28 mouse cellular contexts compared by ENCODE assay signal in the genomic region with DNA sequence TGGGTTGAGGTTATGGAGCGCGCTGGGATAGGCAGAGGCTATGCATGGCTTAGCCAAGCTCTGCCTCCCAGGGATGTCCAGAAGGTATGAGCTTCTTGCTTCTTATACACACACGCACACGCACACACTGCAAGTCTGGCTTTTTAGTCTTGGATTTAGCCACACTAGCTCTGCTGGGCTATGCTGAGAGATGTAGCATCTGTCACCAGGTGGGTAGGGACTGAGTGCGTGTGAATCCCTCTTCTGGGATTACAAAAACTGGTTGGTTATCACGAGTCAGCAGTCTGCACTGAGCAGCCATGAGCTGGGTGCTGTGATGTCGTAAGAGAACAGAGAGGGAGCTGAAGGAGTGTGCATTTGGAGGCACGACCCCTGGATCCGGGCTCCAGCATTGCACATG. TPM values are rescaled to one million over a fixed set of nuclear protein-coding genes. Genes with fewer than 3 reads are reported as not detected.
DNase-seq lines count a peak whose midpoint lies in the region; ATAC-seq lines count a peak whose summit lies in the region.
"Had no signal": no experiment of that assay in that cellular context is flagged by ENCODE, and none has a peak within 500 bp of the region (broad histone marks: within the 10 kb centered on the region; RNA-seq: fewer than 3 reads in every experiment).

No protein-coding gene starts in this region.

- ATAC-seq in frontal cortex, adult (ENCODE audit: low TSS enrichment) = peak; percentile 60
- ATAC-seq: forebrain, embryonic 14.5 days; forebrain, postnatal 0 days; intestine, postnatal 0 days; Patski had no signal

- peaks cover 9% of the 10 kb centered on the region; the same call in 1 of the 2 replicates for H3K27me3 ChIP-seq in limb, embryonic 10.5 days (ENCODE audit: low read depth, poor library complexity, severe bottlenecking)
- H3K27me3 ChIP-seq: CH12.LX; embryonic facial prominence, embryonic 15.5 days; heart, embryonic 15.5 days; hindbrain, embryonic 15.5 days; Patski had no signal

- 89% methylated on average over 9 of the region's 9 CpGs for WGBS in limb, embryonic 10.5 days

- 0 out of 2 replicates have a peak overlapping the region, but pooled peaks have one; percentile 1 for H3K27ac ChIP-seq in limb, embryonic 10.5 days
- H3K27ac ChIP-seq: embryonic facial prominence, embryonic 15.5 days; heart, embryonic 15.5 days; hindbrain, embryonic 15.5 days had no signal

- H3K4me3 ChIP-seq in limb, embryonic 10.5 days = no peak overlapping the region
- H3K4me3 ChIP-seq: embryonic facial prominence, embryonic 15.5 days; heart, embryonic 12.5 days; heart, embryonic 15.5 days; hindbrain, embryonic 15.5 days had no signal

- H3K4me1 ChIP-seq in limb, embryonic 10.5 days = peaks cover 31% of the 10 kb centered on the region
- H3K4me1 ChIP-seq: heart, embryonic 15.5 days had no signal

- DNase-seq in cerebellum, adult 9-10 months = peak; percentile 26
- no peak for DNase-seq in cerebellum, adult 11-12 months
- DNase-seq in frontal cortex, postnatal 36 days (ENCODE audit: low spot score in 2 of 2) = no peak
- DNase-seq in brain, adult 2 months (ENCODE audit: low read depth, low spot score) = peak; percentile 84
- no peak for DNase-seq in limb, embryonic 10.5 days (ENCODE audit: low spot score)
- no peak for DNase-seq in heart, adult 11 months
- DNase-seq: adrenal gland, postnatal 10 days; adrenal gland, postnatal 36 days; B cell, adult 2 months; cerebellum, postnatal 25 days; embryo, embryonic 11 days; forebrain, postnatal 0 days; gastrocnemius, postnatal 10 days; gastrocnemius, postnatal 36 days; heart, adult 18-20 months; heart, postnatal 10 days; heart, postnatal 36 days; kidney, adult 2 months had no signal

- H3K36me3 ChIP-seq in limb, embryonic 10.5 days = no peaks in the 10 kb centered on the region
- H3K36me3 ChIP-seq: heart, embryonic 12.5 days; heart, embryonic 15.5 days; hindbrain, embryonic 15.5 days had no signal

- no peaks in the 10 kb centered on the region; the same call in 1 of the 2 replicates for H3K9me3 ChIP-seq in limb, embryonic 10.5 days (replicated peaks)
- H3K9me3 ChIP-seq: embryonic facial prominence, embryonic 15.5 days; G1E; heart, embryonic 15.5 days; hindbrain, embryonic 15.5 days had no signal

RNA-seq across cellular contexts. Expression of a gene that starts 40.5 kb away (rescaled TPM):
- 3.6 and 3.9 TPM in 2 replicates for polyA plus RNA-seq in limb, embryonic 10.5 days (2016; fragmentation: Nextera tagmentation; extraction: Ambion mirVana)

RNA-seq across cellular contexts. Expression of a gene that starts 57.5 kb away (rescaled TPM):
- 76.2 and 76.4 TPM in 2 replicates for polyA plus RNA-seq in limb, embryonic 10.5 days (2016; fragmentation: Nextera tagmentation; extraction: Ambion mirVana)

Comparison
In these comparisons a context has a peak if more than half of its experiments do, and no peak if none do; other contexts are left out.
1. DNase-seq: peak in cerebellum, adult 9-10 months (single experiment) and brain, adult 2 months (single experiment); none in cerebellum, adult 11-12 months (single experiment), frontal cortex, postnatal 36 days (0 of 2), limb, embryonic 10.5 days (single experiment) and heart, adult 11 months (single experiment).